Comparison of ENCODE assay signal across 8 mouse cellular contexts in genomic region chr2:147085072-147085870, GRCm38 (mm10). TPM values are rescaled to one million over a fixed set of nuclear protein-coding genes. Genes with fewer than 3 reads are reported as not detected.
DNase-seq lines count a peak whose midpoint lies in the region; ATAC-seq and TF ChIP-seq lines count a peak whose summit lies in the region.

Nkx2-4 (minus strand) TSS chr2:147085445.

- no peak within 1 kb of the TSS for H3K9ac ChIP-seq in lung, embryonic 14.5 days
- H3K9ac ChIP-seq in hindbrain, embryonic 12.5 days: no peak within 1 kb of the TSS
- H3K9ac ChIP-seq in liver, embryonic 15.5 days: no peak within 1 kb of the TSS

- peak; percentile 40 for DNase-seq in lung, embryonic 14.5 days
- DNase-seq in lung, postnatal 14 days: no peak
- DNase-seq in embryo, embryonic 10.5 days (ENCODE audit: low spot score): peak; percentile 57
- DNase-seq in testis, postnatal 10 days (ENCODE audit: low spot score): peak; percentile 43
- DNase-seq in ovary, adult 18-20 months (ENCODE audit: low spot score): no peak
- DNase-seq in natural killer cell, adult 2 months (ENCODE audit: low spot score in 2 of 2): no peak

- peak within 1 kb of the TSS; percentile 60 for H3K4me2 ChIP-seq in lung, embryonic 14.5 days
- H3K4me2 ChIP-seq in hindbrain, embryonic 12.5 days (replicated peaks): peak within 1 kb of the TSS; percentile 45
- peak within 1 kb of the TSS; percentile 56 for H3K4me2 ChIP-seq in liver, embryonic 15.5 days

- H3K27ac ChIP-seq in lung, embryonic 14.5 days (ENCODE audit: low read depth): no peak within 1 kb of the TSS
- no peak within 1 kb of the TSS for H3K27ac ChIP-seq in hindbrain, embryonic 12.5 days
- H3K27ac ChIP-seq in liver, embryonic 15.5 days (replicated peaks): no peak within 1 kb of the TSS

- H3K4me1 ChIP-seq in lung, embryonic 14.5 days (ENCODE audit: insufficient read depth): 0 out of 2 replicates have a peak, but pooled peaks cover 2% of the 10 kb centered on the region
- H3K4me1 ChIP-seq in hindbrain, embryonic 12.5 days: peaks cover 9% of the 10 kb centered on the region
- H3K4me1 ChIP-seq in liver, embryonic 15.5 days (replicated peaks): peaks cover 15% of the 10 kb centered on the region

- peak; percentile 53 for ATAC-seq in lung, embryonic 14.5 days (ENCODE audit: insufficient read depth)
- 0 out of 2 replicates have a peak, but pooled peaks have one; percentile 32 for ATAC-seq in hindbrain, embryonic 12.5 days (ENCODE audit: low FRiP score)
- no peak for ATAC-seq in liver, embryonic 15.5 days (ENCODE audit: insufficient read depth)

- H3K27me3 ChIP-seq in lung, embryonic 14.5 days (ENCODE audit: insufficient read depth, low read length): peaks cover 79% of the 10 kb centered on the region
- peaks cover 73% of the 10 kb centered on the region for H3K27me3 ChIP-seq in hindbrain, embryonic 12.5 days
- peaks cover 75% of the 10 kb centered on the region for H3K27me3 ChIP-seq in liver, embryonic 15.5 days

- peak within 1 kb of the TSS; percentile 36 for H3K4me3 ChIP-seq in lung, embryonic 14.5 days (ENCODE audit: low read depth, low read length)
- peak within 1 kb of the TSS; percentile 29 for H3K4me3 ChIP-seq in hindbrain, embryonic 12.5 days
- peak within 1 kb of the TSS; percentile 42 for H3K4me3 ChIP-seq in liver, embryonic 15.5 days (replicated peaks)

- TF ChIP-seq CTCF in lung, embryonic 14.5 days (IDR thresholded peaks at IDR 0.05; ENCODE audit: low read depth): no peak

- H3K9me3 ChIP-seq in lung, embryonic 14.5 days (ENCODE audit: low read depth, low read length): no peaks in the 10 kb centered on the region
- no peaks in the 10 kb centered on the region for H3K9me3 ChIP-seq in hindbrain, embryonic 12.5 days (replicated peaks)
- no peaks in the 10 kb centered on the region for H3K9me3 ChIP-seq in liver, embryonic 15.5 days (replicated peaks)

- 1% methylated on average over 79 of the region's 82 CpGs for WGBS in lung, embryonic 14.5 days
- WGBS in hindbrain, embryonic 12.5 days: under 1% methylated on average over 51 of the region's 82 CpGs
- under 1% methylated on average over 81 of the region's 82 CpGs for WGBS in liver, embryonic 15.5 days (ENCODE audit: insufficient replicate concordance)

- H3K36me3 ChIP-seq in lung, embryonic 14.5 days (ENCODE audit: insufficient read depth): no peaks in the 10 kb centered on the region
- no peaks in the 10 kb centered on the region for H3K36me3 ChIP-seq in hindbrain, embryonic 12.5 days
- H3K36me3 ChIP-seq in liver, embryonic 15.5 days (replicated peaks): no peaks in the 10 kb centered on the region

RNA-seq across cellular contexts. Expression of gene Nkx2-4, which starts in this region (rescaled TPM):
- not detected in 2 replicates for polyA plus RNA-seq in lung, embryonic 14.5 days (2014; fragmentation: Nextera tagmentation; extraction: Ambion mirVana)
- 0.26 TPM in 1 of 2 replicates, not detected in the other for polyA plus RNA-seq in hindbrain, embryonic 12.5 days (2016; fragmentation: Nextera tagmentation; extraction: Ambion mirVana)
- polyA plus RNA-seq in liver, embryonic 15.5 days (2015; fragmentation: Nextera tagmentation; extraction: Ambion mirVana): not detected in 2 replicates

Comparison
In these comparisons a context has a peak if more than half of its experiments do, and no peak if none do; other contexts are left out.
1. Peak in DNase-seq, ATAC-seq, H3K4me3 ChIP-seq and H3K4me2 ChIP-seq in lung, embryonic 14.5 days; RNA of the gene not detected or under 1 TPM.
2. Peak in ATAC-seq, H3K4me3 ChIP-seq and H3K4me2 ChIP-seq in hindbrain, embryonic 12.5 days; RNA of the gene not detected or under 1 TPM.
3. DNase-seq: peak in embryo, embryonic 10.5 days (single experiment) and testis, postnatal 10 days (single experiment); none in lung, postnatal 14 days (single experiment), ovary, adult 18-20 months (single experiment) and natural killer cell, adult 2 months (0 of 2).
4. Peak in every context shown above with its lines, with median percentiles within 50 percentile points of each other: H3K4me2 ChIP-seq and H3K4me3 ChIP-seq.